Mouse (Mus musculus): Measurements from ENCODE around the gene Hecw2. TPM values are rescaled to one million over a fixed set of nuclear protein-coding genes. Genes with fewer than 3 reads are reported as not detected.

Hecw2 gene
- polyA plus RNA-seq, 1 experiment = not detected

DNA sequence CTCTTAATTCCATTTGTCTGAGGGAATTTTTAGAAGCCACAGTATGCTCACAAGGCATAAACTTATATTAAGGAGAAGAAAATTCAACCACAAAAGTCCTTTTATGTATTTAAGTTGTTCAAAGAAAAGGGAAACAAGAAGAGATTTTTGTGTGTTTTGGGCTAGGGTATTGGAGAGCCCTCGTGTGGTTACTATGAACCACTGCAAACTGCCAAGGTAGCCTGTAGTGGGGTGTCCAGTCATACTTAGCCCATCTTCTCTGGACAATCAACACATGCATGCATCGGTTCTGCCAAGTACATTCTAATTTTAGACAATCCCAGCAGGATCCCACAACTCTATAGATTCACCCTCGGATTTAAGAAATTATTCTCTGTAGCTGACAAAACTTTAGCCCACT, 304.6 kb downstream of the Hecw2 start:
- TF ChIP-seq GATA1 (IDR thresholded peaks at IDR 0.05; ENCODE audit: low read length) = no peak

DNA sequence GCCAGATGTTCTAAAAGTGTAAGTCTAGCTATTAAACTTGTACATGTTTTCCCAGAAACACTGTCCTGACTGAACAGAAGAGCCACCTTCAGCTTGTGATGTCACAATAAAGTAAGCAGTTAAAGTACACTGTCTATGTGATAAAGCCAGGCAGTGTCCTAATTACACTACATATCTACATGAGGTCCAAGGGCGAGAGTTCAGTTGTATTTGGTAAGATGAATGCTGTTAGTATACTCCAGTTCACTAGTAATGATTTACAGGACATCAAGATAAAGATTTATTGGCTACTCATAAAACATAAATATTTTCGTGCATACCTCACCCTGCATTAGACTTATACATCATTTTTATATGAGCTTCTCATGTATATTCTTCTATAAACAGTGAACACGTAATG, 305.2 kb downstream of the Hecw2 start:
- no peak for TF ChIP-seq GATA1 (IDR thresholded peaks at IDR 0.05; ENCODE audit: low read length)

DNA sequence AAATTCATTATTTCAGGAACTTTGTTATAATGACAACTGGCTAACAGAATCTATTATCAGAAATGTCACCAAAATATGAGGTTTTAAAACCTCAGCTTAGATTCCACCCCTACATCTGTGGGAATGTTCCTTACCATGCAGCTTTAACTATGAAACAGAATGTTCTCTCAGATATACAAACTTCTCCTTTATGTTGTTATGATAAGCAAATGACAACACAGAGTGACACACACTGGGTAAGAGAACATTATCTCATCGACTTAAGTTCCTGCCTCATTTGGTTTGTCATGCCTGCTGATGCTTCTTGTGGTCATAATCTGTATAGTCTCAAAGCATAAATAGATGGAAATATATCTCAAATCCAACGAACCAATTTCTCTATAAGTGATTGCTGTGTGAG, 312.5 kb downstream of the Hecw2 start:
- TF ChIP-seq GATA1 (IDR thresholded peaks at IDR 0.05; ENCODE audit: low read length) = peak; percentile 76

DNA sequence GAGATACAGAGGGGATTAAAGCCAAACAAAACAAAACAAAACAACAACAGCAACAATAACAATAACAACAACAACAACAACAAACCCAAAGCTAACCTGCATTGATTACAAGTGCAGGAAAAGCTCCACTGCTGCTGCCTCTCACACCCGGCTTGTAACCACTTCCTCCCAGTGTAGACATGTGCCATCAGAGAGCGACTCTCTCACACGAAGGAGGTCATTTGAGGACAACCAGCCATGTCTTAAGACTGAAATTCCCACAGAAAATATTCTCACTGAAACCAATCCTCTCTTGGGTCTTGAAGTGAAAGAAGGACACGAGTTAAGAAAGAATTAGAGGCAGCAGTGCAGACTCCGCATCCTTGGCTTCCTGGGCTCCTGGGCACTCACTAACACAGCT, 319.0 kb downstream of the Hecw2 start:
- no peak for TF ChIP-seq GATA1 (IDR thresholded peaks at IDR 0.05; ENCODE audit: low read length)

DNA sequence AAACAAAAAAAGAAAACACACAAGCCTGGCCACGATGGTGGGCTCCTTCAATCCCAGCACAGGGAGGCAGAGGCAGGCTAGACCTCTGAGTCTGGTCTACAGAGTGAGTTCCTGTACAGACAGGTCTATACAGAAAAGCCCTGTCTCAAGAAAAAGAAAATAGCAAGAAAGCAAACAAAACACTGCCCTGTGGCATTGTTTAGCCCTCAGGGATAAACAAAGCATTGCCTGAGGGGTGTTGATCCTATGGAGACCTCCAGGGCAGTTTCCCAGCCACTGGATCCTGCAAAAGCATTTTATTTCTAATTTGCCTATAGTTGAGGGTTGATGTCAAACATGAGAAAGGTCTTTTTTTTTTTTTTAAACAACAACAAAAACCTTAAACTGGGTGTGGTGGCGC, 327.7 kb downstream of the Hecw2 start:
- TF ChIP-seq GATA1 (IDR thresholded peaks at IDR 0.05; ENCODE audit: low read length) = no peak

DNA sequence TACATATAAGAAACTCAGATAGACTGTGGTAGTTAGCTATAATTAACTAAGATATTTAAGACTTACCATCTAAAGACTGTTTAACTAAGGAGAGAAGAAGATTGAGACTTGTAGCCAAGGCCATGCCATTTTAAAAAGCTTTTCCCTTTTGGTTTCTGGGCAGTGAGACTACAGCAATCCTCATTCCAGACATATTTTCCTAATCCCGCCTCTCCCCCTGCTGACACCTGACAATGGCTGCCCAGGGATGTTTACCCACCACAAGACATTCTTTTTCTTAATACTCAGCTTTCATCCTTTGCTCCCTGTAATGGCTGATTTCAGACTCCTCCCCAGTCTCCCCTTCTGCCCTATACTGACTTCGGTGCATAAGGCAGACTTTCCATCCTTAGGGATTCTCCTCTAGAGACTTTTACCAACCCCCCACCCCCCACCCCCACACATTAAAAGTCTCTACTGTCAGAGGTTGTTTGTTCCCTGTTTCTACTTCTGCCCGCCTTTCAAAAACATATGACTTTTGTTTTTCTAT, 328.5 kb downstream of the Hecw2 start:
- TF ChIP-seq GATA1 (IDR thresholded peaks at IDR 0.05; ENCODE audit: low read length) = no peak

DNA sequence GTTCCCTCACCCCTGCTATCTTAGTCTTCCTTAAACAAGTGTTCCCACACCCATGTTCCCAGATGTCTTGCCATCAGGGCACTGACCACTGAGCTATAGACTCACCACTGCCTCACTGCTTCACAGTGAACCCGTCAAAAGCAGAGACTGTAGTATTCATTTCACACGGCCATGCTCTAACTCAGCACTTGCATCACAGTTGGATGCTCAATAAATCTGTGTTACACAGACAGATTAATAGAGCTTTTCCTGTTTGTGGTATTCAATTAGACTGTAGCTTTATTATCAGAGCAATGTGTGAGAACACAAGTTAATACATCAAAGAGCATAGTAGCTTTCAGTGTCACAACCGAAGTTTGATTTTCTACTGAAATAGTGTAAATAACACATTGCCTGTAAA, 330.9 kb downstream of the Hecw2 start:
- no peak for TF ChIP-seq GATA1 (IDR thresholded peaks at IDR 0.05; ENCODE audit: low read length)

DNA sequence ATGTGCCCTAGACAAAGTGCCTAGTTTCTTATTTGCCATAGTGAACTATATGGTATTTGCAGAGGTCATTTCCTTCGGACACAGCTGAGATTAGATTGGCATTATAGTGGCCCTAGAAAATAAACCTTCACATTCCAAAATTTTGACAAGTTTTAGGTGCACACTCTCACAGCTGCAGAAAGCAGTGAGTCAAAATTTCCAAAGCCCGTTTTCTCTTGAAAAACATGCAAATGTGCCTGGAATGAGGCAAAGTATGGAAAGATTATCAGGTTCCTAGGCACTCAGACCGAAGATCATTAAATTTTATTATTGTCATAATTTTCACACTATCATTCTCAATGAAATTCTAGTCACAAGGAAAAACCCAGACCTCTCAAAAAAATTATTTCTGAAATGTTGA, 334.4 kb downstream of the Hecw2 start:
- no peak for TF ChIP-seq GATA1 (IDR thresholded peaks at IDR 0.05; ENCODE audit: low read length)

DNA sequence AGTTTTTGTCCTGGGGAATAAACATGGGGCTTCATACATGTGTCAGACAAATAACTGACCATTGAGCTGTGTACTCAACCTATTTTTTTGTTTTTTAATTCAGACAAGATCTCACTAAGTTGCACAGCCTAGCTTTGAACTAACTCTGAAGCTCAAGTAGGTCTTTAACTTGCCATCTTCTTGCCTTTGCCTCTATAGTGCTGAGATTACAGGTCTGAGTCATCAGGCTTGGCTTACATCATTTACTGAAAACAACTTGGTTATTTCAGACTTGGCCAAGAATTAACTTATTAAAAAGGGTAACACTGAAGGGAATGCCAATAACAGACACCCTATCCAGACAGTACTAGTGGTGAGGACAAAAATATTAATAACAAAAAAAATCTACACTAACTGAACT, 335.8 kb downstream of the Hecw2 start:
- no peak for TF ChIP-seq GATA1 (IDR thresholded peaks at IDR 0.05; ENCODE audit: low read length)

DNA sequence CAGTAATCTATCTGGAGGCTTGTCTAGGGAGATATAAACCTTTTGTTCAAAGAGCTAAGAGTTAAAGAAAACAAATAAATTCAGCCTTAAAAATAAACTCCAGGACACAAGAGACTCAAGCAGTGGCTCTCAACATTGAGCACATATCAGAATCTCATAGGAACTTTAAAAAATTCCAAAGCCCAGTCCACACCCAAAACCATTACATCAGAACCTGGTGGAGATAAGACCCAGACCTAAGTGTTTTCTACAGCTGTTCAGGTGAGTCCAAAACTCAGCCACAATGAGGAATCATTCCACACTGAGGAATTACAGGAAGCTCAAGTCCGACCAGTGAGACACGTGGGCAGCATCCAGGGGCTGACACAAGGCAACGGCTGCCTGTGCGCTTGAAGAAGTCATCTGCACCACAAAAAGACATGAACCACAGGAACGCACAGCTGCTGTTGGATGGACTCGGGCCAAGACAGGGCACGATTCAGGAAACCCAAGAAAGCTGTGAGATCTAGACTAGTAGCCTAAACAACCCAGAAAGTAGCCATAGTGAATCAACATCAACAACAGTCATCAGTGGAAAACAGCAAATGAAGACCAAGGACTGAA, 338.4 kb downstream of the Hecw2 start:
- TF ChIP-seq GATA1 (IDR thresholded peaks at IDR 0.05; ENCODE audit: low read length) = no peak

DNA sequence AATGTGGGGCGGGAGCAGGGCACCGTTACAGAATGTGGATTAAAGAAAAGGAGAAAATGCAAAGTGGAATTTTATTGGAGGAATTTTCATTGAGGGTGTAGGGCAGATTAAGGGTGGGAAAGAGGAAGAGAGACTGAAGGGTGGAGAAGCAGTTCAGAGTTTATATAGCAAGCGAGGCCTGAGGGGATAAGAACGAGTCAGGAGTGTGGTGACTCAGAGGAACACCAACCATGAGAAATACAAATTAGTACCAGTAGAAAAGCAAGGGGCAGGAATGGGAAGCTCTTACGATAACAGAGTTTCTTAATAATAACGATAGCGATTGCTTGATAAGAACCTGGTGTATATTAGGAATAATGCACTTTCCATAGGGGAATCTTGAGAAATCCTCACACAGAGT, 339.2 kb downstream of the Hecw2 start:
- no peak for TF ChIP-seq GATA1 (IDR thresholded peaks at IDR 0.05; ENCODE audit: low read length)

DNA sequence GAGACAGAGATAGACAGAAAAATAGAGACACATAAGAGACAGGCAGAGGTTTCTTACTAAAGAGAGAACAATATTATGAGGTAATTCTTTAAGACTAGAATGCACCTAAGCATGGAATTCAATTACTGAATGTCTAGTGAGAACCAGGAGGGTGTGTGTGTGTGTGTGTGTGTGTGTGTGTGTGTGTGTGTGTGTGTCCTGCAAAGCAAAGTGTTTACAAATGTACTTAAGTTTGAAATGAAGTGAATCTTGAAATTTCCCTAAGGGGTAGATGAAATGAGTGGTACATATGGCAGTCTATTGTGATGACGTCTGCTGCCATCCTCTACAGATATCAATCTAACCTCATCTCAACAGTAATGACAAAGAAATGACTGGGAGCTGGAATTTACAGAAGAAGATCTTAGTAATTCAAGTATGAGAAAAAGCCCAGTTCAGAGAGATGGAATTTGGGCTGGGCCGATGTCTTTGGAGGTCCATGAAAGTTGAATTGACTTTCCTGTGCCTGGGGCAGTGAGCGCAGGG, 342.8 kb downstream of the Hecw2 start:
- TF ChIP-seq GATA1 (IDR thresholded peaks at IDR 0.05; ENCODE audit: low read length) = no peak

DNA sequence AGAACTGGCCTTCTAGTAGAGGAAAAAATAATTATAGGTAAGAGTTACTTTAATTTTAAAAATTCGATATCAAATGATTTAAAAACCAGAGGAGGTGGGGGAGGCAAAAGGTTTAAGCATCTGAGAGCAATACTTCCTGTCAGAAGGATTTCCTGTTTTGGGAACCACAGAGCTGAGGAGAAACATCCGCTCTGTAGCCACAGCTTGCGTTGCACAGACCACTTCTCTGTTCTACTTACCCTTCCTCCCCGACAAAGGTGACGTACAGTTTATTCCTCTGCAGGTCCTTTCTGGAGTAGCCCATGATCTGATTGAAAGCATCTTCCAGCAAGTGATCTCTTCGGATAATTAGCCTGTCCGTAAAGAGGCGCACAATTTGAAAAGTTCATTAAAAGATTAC, 343.6 kb downstream of the Hecw2 start:
- no peak for TF ChIP-seq GATA1 (IDR thresholded peaks at IDR 0.05; ENCODE audit: low read length)

DNA sequence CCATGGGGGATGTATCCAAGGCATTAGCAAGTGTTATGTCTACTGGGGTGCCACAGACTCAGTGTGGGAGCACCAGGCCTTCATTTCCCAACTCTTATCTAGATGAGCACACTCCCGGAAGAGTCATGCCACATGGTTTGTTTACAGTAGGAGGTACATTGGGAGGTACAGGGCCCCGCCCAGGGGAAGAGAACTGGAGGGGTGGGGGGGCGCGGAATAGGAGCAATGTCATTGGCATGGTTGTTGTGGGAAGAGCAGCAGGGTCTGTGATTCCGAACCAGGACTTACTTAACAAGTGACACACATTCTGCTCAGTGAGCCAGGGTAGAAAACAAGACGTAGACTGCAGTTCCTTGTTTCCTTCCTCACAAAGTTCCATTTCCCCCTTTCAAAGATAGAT, 344.1 kb downstream of the Hecw2 start:
- TF ChIP-seq GATA1 (IDR thresholded peaks at IDR 0.05; ENCODE audit: low read length) = no peak

DNA sequence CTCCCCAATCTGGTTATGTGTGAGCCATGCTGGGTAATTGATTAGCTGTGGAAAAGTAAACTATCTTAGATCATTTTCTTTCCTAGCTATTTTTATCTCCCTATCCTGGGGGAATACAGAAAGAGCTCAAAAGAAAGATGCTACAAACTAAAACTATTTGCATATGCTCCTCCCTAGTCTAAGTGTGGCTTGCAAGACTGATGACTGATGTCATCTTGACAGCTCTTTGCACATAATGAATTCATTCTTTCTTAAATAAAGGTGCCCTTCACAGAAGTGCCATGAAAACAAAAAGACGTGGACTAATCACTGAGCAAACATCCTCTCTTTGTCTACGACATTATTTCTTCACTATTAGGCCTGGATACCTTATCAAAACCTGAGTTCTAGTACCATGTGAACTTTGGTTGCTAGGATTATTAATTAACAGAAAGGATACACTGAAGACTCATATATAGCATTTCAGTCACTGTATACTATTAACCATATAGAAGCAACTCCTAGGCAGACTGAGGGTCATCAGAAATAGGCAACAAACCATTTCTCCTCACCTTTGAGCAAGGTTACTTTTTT, 348.2 kb downstream of the Hecw2 start:
- TF ChIP-seq GATA1 (IDR thresholded peaks at IDR 0.05; ENCODE audit: low read length) = no peak

DNA sequence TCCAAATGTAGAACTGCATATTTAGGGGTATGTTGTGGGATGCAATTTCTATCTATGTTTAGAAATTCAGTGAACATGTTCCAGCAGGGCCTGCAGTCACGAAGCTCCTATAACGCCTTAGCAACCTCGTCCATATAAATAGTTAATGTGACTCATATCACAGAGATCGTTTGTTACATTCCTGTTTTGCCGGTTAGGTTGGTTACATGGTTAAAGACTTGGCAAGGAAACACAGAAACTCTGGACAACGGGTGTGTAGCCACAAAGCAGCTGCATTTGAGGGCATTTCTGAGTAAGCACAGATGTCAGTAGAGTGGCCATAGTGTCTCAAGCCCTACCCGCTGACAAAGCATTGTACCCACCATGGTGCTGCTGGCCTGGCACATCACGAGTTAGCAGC, 349.1 kb downstream of the Hecw2 start:
- no peak for TF ChIP-seq GATA1 (IDR thresholded peaks at IDR 0.05; ENCODE audit: low read length)

DNA sequence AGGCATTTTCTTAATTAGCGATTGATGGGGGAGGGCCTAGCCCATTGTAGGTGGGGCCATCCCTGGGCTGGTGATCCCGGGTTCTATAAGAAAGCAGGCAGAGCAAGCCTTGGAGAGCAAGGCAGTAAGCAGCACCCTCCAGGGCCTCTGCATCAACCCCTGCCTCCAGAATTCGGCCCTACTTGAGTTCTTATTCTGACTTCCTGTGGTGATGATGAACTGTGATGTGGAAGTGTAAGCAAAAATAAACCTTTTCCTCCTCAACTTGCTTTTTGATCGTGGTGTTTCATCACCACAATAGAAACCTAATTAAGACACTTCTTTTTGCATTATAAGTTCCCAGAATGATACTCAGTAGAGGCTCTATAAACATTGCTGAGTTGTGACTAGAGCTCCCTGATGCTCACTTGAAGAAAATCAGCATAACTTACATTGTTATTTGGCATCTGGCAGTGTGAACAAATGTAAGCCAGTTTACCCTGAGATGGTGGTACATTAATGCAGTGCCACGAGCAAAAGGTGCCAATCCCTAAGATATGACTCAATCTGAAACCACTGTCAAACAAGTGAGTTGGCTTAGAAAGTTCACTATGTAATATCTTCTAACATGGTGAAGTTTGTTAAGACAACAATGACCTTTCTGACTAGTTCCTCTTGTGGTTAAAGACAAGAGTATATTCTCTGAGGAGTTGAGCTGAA, 349.9 kb downstream of the Hecw2 start:
- no peak for TF ChIP-seq GATA1 (IDR thresholded peaks at IDR 0.05; ENCODE audit: low read length)
